Mouse (Mus musculus) kidney, postnatal 4 days (tissue): Measurements from ENCODE around the gene Vwa8.

ENCODE experiments used
- DNase-seq, 2 experiments: peaks; one replicate each; pipeline ENCODE4 v3.0.0; 2021; ENCODE audit warnings: mixed read lengths in 2 of 2

The Vwa8 gene

GRCm38 (mm10) chr14:79184071-79184470, 335.2 kb downstream of the Vwa8 start:
- DNase-seq = peak in 1 of 2 experiments; percentile 35

- DNase-seq = no peak
Measured at GRCm38 (mm10) chr14:79185018-79185685, 336.3 kb downstream of the Vwa8 start.

GRCm38 (mm10) chr14:79186976-79187375, 338.1 kb downstream of the Vwa8 start:
- no peak for DNase-seq

- DNase-seq = no peak
Measured at GRCm38 (mm10) chr14:79196711-79197110, 347.9 kb downstream of the Vwa8 start.

GRCm38 (mm10) chr14:79198066-79198465, 349.2 kb downstream of the Vwa8 start:
- no peak for DNase-seq

GRCm38 (mm10) chr14:79200133-79200891, 351.5 kb downstream of the Vwa8 start:
- DNase-seq = no peak

- no peak for DNase-seq
Measured at GRCm38 (mm10) chr14:79200892-79201285, 352.0 kb downstream of the Vwa8 start.

GRCm38 (mm10) chr14:79202722-79203362, 354.0 kb downstream of the Vwa8 start:
- no peak for DNase-seq

- peak in 1 of 2 experiments; percentile 28 for DNase-seq
Measured at GRCm38 (mm10) chr14:79203496-79204158, 354.8 kb downstream of the Vwa8 start.

- DNase-seq = no peak
Measured at GRCm38 (mm10) chr14:79204866-79205265, 356.0 kb downstream of the Vwa8 start.

- peak; percentile 88 to 89 for DNase-seq
Measured at GRCm38 (mm10) chr14:79206210-79206609, 357.4 kb downstream of the Vwa8 start.

GRCm38 (mm10) chr14:79208468-79208867, 359.6 kb downstream of the Vwa8 start:
- no peak for DNase-seq

- DNase-seq = no peak
Measured at GRCm38 (mm10) chr14:79209813-79210212, 361.0 kb downstream of the Vwa8 start.

GRCm38 (mm10) chr14:79212380-79212991, 363.6 kb downstream of the Vwa8 start:
- no peak for DNase-seq

- DNase-seq = no peak
Measured at GRCm38 (mm10) chr14:79214129-79214528, 365.3 kb downstream of the Vwa8 start.

GRCm38 (mm10) chr14:79214660-79215249, 365.9 kb downstream of the Vwa8 start:
- DNase-seq = no peak

- DNase-seq = no peak
Measured at GRCm38 (mm10) chr14:79216366-79216765, 367.5 kb downstream of the Vwa8 start.

- DNase-seq = no peak
Measured at GRCm38 (mm10) chr14:79223431-79224036, 374.7 kb downstream of the Vwa8 start.

GRCm38 (mm10) chr14:79225458-79225857, 376.6 kb downstream of the Vwa8 start:
- DNase-seq = no peak

GRCm38 (mm10) chr14:79226056-79226455, 377.2 kb downstream of the Vwa8 start:
- no peak for DNase-seq

GRCm38 (mm10) chr14:79226741-79227140, 377.9 kb downstream of the Vwa8 start:
- no peak for DNase-seq

GRCm38 (mm10) chr14:79227955-79228354, 379.1 kb downstream of the Vwa8 start:
- no peak for DNase-seq
